Comparison of ENCODE assay signal across 10 mouse cellular contexts in genomic region chr1:151947571-151947970, GRCm38 (mm10).
DNase-seq lines count a peak whose midpoint lies in the region; ATAC-seq and TF ChIP-seq lines count a peak whose summit lies in the region.
"Had no signal": no experiment of that assay in that cellular context is flagged by ENCODE, and none has a peak within 500 bp of the region (broad histone marks: within the 10 kb centered on the region; RNA-seq: fewer than 3 reads in every experiment).

No protein-coding gene starts in this region.

- H3K36me3 ChIP-seq in neural tube, embryonic 15.5 days = no peaks in the 10 kb centered on the region
- no peaks in the 10 kb centered on the region for H3K36me3 ChIP-seq in liver, embryonic 12.5 days
- no peaks in the 10 kb centered on the region for H3K36me3 ChIP-seq in stomach, postnatal 0 days (ENCODE audit: control insufficient read depth, insufficient read depth, low read length)

- peak; percentile 45 for ATAC-seq in frontal cortex, adult (ENCODE audit: low TSS enrichment)
- ATAC-seq in neural tube, embryonic 15.5 days (ENCODE audit: low FRiP score) = no peak
- no peak for ATAC-seq in liver, embryonic 12.5 days
- ATAC-seq in stomach, postnatal 0 days (ENCODE audit: low FRiP score, low TSS enrichment) = no peak
- ATAC-seq: forebrain, postnatal 0 days had no signal

- 0 out of 2 replicates have a peak overlapping the region, but pooled peaks have one; percentile 11 for H3K4me2 ChIP-seq in neural tube, embryonic 15.5 days
- H3K4me2 ChIP-seq in liver, embryonic 12.5 days = 0 out of 2 replicates have a peak overlapping the region, but pooled peaks have one; percentile 3
- 0 out of 2 replicates have a peak overlapping the region, but pooled peaks have one; percentile 11 for H3K4me2 ChIP-seq in stomach, postnatal 0 days (replicated peaks; ENCODE audit: low read depth)

- no peak for DNase-seq in frontal cortex, postnatal 10 days (ENCODE audit: low spot score in 2 of 2)
- no peak for DNase-seq in neural tube, embryonic 10.5 days (ENCODE audit: extremely low spot score, low spot score)
- no peak for DNase-seq in stomach, postnatal 0 days (ENCODE audit: low spot score)
- DNase-seq in T-cell, adult 2 months (ENCODE audit: low spot score) = no peak
- DNase-seq in gastrocnemius, postnatal 10 days = no peak
- DNase-seq: adrenal gland, postnatal 14 days; forebrain, postnatal 0 days had no signal

- no peak overlapping the region for H3K27ac ChIP-seq in neural tube, embryonic 15.5 days (replicated peaks)
- no peak overlapping the region for H3K27ac ChIP-seq in liver, embryonic 12.5 days
- H3K27ac ChIP-seq in stomach, postnatal 0 days (replicated peaks) = peak overlapping the region; percentile 53; the same call in 1 of the 2 replicates

- no peak overlapping the region for H3K9ac ChIP-seq in neural tube, embryonic 15.5 days (replicated peaks)
- H3K9ac ChIP-seq in liver, embryonic 12.5 days = no peak overlapping the region
- H3K9ac ChIP-seq in stomach, postnatal 0 days (ENCODE audit: low read length) = no peak overlapping the region
- H3K9ac ChIP-seq: forebrain, postnatal 0 days had no signal

- H3K4me1 ChIP-seq in neural tube, embryonic 15.5 days = peaks cover 44% of the 10 kb centered on the region
- peaks cover 28% of the 10 kb centered on the region for H3K4me1 ChIP-seq in liver, embryonic 12.5 days
- peaks cover 6% of the 10 kb centered on the region for H3K4me1 ChIP-seq in stomach, postnatal 0 days (replicated peaks; ENCODE audit: control insufficient read depth, insufficient read depth)

- no peak for TF ChIP-seq CTCF in stomach, postnatal 0 days (IDR thresholded peaks at IDR 0.05; ENCODE audit: low read depth)

- H3K27me3 ChIP-seq in neural tube, embryonic 15.5 days (replicated peaks) = no peaks in the 10 kb centered on the region
- no peaks in the 10 kb centered on the region for H3K27me3 ChIP-seq in liver, embryonic 12.5 days (replicated peaks)
- H3K27me3 ChIP-seq in stomach, postnatal 0 days (ENCODE audit: control insufficient read depth, insufficient read depth, low read length) = no peaks in the 10 kb centered on the region

- H3K4me3 ChIP-seq in neural tube, embryonic 15.5 days (replicated peaks) = no peak overlapping the region
- no peak overlapping the region for H3K4me3 ChIP-seq in liver, embryonic 12.5 days
- no peak overlapping the region for H3K4me3 ChIP-seq in stomach, postnatal 0 days (ENCODE audit: low read depth, low read length)

- WGBS in neural tube, embryonic 15.5 days = 56% methylated on average over 4 of the region's 4 CpGs
- WGBS in liver, embryonic 12.5 days (ENCODE audit: insufficient replicate concordance) = 12% methylated on average over 4 of the region's 4 CpGs
- WGBS in stomach, postnatal 0 days = 39% methylated on average over 4 of the region's 4 CpGs

- H3K9me3 ChIP-seq in neural tube, embryonic 15.5 days (replicated peaks) = no peaks in the 10 kb centered on the region
- no peaks in the 10 kb centered on the region for H3K9me3 ChIP-seq in liver, embryonic 12.5 days (replicated peaks)
- H3K9me3 ChIP-seq in stomach, postnatal 0 days (ENCODE audit: control insufficient read depth, low read length) = no peaks in the 10 kb centered on the region

- TF ChIP-seq EP300 in stomach, postnatal 0 days (optimal IDR thresholded peaks at IDR 0.05) = no peak
